Mouse (Mus musculus) C2C12 (cell line): ENCODE data around the gene Asb2. TPM values are rescaled to one million over a fixed set of nuclear protein-coding genes. Genes with fewer than 3 reads are reported as not detected.
A peak's percentile ranks its signal among the peaks of the same experiment; 100 is the strongest.

Source experiments
- H3K27me3 ChIP-seq: one replicate; pipeline ENCODE4 v1.6.1; 2011; ENCODE audit not compliant: control insufficient read depth, insufficient read depth, insufficient read length
- H3K36me3 ChIP-seq: one replicate; pipeline ENCODE4 v1.6.1; 2011; ENCODE audit not compliant: control insufficient read depth, insufficient read depth
- H3K4me3 ChIP-seq: one replicate; pipeline ENCODE4 v1.5.1; 2011; ENCODE audit warnings: mild to moderate bottlenecking, control low read depth; ENCODE audit not compliant: poor library complexity, insufficient read depth, severe bottlenecking
- H3K79me2 ChIP-seq: one replicate; pipeline ENCODE4 v1.6.1; 2011; ENCODE audit not compliant: control insufficient read depth, insufficient read depth
- H3K79me3 ChIP-seq: one replicate; pipeline ENCODE4 v1.6.1; 2011; ENCODE audit warnings: low read depth, control low read depth
- H3ac ChIP-seq: one replicate; pipeline ENCODE3; 2011; ENCODE audit warnings: low read depth; ENCODE audit not compliant: control insufficient read depth, insufficient read length
- CEBPB ChIP-seq: IDR thresholded peaks from one replicate; pipeline ENCODE4 v1.6.1; 2011; ENCODE audit warnings: low read depth, mild to moderate bottlenecking, control low read depth, moderate library complexity
- CTCF ChIP-seq: IDR thresholded peaks from one replicate; pipeline ENCODE4 v1.5.1; 2011; ENCODE audit not compliant: control insufficient read depth, insufficient read depth, insufficient read length
- FOSL1 ChIP-seq: IDR thresholded peaks from one replicate; pipeline ENCODE4 v1.8.0; 2011; ENCODE audit warnings: mild to moderate bottlenecking, low read length; ENCODE audit not compliant: poor library complexity, insufficient read depth, severe bottlenecking
- MAX ChIP-seq: IDR thresholded peaks from one replicate; pipeline ENCODE4 v1.6.1; 2011; ENCODE audit warnings: mild to moderate bottlenecking, control low read depth
- MYOD1 ChIP-seq: IDR thresholded peaks from one replicate; pipeline ENCODE4 v1.6.1; 2011; ENCODE audit warnings: low read depth; ENCODE audit not compliant: control insufficient read depth, insufficient read length
- MYOG ChIP-seq: IDR thresholded peaks from one replicate; pipeline ENCODE4 v1.6.1; 2011; ENCODE audit not compliant: control insufficient read depth, insufficient read length; ENCODE audit errors: extremely low read depth
- USF1 ChIP-seq: IDR thresholded peaks from one replicate; pipeline ENCODE4 v1.6.1; 2011; ENCODE audit warnings: low read depth, mild to moderate bottlenecking, control low read depth, moderate library complexity
- polyA plus RNA-seq: library from polyadenylated mRNA; unstranded; fragments of >200 nt; fragmentation: generic; extraction: Trizol; gene quantifications from one replicate; pipeline ENCODE4 v1.2.1, GENCODE M21; 2012; ENCODE audit warnings: missing spikeins

Gene Asb2
- polyA plus RNA-seq, 1 experiment = 0.97 TPM

DNA sequence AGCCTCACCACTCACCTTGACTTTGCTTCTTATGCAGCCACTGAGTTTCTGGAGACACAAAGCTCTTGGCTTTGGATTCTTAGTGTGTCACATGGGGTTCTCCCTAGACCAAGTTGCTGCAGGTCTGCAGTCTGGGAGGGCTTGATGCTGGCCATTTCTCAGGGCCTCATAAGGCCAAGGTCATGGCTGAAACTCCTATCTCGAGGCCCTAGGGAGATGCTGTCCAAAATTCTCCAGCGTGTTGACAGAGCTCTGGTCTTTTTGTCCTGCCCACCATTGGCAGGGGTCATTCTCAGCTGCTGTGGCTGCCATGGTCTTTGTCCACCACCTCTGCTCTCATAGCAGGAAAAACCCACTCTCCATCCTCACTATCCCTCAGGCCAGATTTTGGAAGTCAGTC lies 11.4 kb upstream of the Asb2 start:
- H3ac ChIP-seq = no peak overlapping the region
- H3K36me3 ChIP-seq = no peaks in the 10 kb centered on the region
- TF ChIP-seq CEBPB = no peak
- TF ChIP-seq CTCF = no peak
- H3K79me3 ChIP-seq = no peaks in the 10 kb centered on the region
- H3K79me2 ChIP-seq = no peaks in the 10 kb centered on the region
- H3K4me3 ChIP-seq = no peak overlapping the region
- peaks cover 5% of the 10 kb centered on the region for H3K27me3 ChIP-seq

- no peaks in the 10 kb centered on the region for H3K79me3 ChIP-seq
- H3K4me3 ChIP-seq = no peak overlapping the region
- TF ChIP-seq CEBPB = no peak
- no peak for TF ChIP-seq MYOG
- no peak for TF ChIP-seq FOSL1
- no peak for TF ChIP-seq MAX
- TF ChIP-seq CTCF = no peak
- TF ChIP-seq USF1 = no peak
- H3K79me2 ChIP-seq = no peaks in the 10 kb centered on the region
- H3K36me3 ChIP-seq = no peaks in the 10 kb centered on the region
- peaks cover 5% of the 10 kb centered on the region for H3K27me3 ChIP-seq
- H3ac ChIP-seq = no peak overlapping the region
These were observed 6.5 kb upstream of the Asb2 start for GRCm38 (mm10) chr12:103362336-103362735.

DNA sequence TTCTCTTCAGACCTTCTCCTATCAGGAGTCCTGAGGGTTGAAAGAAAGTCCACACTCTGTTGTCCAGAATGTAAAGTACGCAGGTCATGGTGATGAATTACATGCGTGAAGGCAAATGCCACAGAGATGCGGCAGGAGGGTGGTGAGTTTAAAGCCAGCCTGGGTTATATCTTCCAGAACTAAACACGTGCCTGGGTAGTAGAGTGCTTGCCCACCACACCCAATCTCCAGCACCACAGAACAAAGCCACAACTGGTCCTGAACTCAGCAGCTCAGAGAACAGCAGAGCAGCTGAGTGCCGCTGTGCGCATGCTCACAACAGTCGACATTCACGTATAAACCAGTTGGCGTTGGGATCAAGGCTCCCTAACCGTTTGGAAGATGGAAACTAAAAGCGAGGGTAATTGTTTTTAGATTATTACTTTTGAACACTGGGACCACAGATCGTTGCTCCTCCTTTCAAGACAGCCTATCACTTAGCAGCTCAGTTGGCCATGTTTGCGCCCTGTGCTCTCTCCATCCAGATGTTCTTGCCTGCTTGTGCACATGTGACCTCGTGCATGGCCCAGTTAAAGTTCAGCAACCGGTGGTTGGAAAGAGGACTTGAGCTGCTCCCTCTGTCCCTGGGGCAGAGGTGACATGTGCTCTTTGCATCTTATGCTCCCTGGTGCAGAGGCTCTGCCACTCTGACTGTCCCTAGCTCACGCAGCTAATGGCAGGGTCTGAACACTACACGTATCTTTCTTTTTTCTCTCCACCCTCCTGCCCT lies 5.9 kb upstream of the Asb2 start:
- no peak for TF ChIP-seq CEBPB
- no peak for TF ChIP-seq MAX
- no peak for TF ChIP-seq FOSL1
- no peak for TF ChIP-seq CTCF
- no peak for TF ChIP-seq MYOG
- Histone ChIP-seq H3K79me3 (no peaks in the 10 kb centered on the region), H3K4me3 (no peak overlapping the region), H3K79me2 (no peaks in the 10 kb centered on the region), H3K27me3 (peaks cover 5% of the 10 kb centered on the region), H3K36me3 (no peaks in the 10 kb centered on the region), H3ac (no peak overlapping the region)

DNA sequence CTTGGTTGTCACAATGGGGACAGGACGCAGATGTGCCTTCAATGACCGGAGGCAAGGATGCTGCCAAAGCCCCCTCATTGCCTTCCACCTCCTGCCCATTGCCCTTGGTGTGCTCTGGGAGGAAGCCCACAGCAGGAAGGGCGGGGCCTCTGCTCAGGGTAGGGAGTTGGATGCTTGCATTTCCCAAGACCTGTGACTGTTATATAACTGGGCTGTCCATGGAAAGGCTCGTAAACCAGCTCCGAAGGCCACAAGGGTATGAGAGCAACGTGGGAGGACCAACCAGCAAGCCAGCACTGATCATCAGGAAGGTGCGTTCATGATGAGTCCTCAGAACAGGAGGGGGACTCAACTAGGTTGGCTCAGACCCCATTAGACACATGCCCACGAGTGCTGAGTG lies 5.0 kb upstream of the Asb2 start:
- H3ac ChIP-seq = no peak overlapping the region
- no peaks in the 10 kb centered on the region for H3K27me3 ChIP-seq
- H3K79me3 ChIP-seq = no peaks in the 10 kb centered on the region
- TF ChIP-seq MYOD1 (no peak), USF1 (no peak), CTCF (no peak), MYOG (no peak), CEBPB (no peak), FOSL1 (no peak), MAX (no peak)
- no peaks in the 10 kb centered on the region for H3K36me3 ChIP-seq
- H3K4me3 ChIP-seq = no peak overlapping the region
- H3K79me2 ChIP-seq = no peaks in the 10 kb centered on the region

GRCm38 (mm10) chr12:103358951-103359801 lies 3.4 kb upstream of the Asb2 start:
- Histone ChIP-seq H3K4me3 (no peak overlapping the region), H3ac (no peak overlapping the region), H3K79me2 (no peaks in the 10 kb centered on the region), H3K27me3 (no peaks in the 10 kb centered on the region), H3K36me3 (no peaks in the 10 kb centered on the region), H3K79me3 (no peaks in the 10 kb centered on the region)
- TF ChIP-seq MAX = no peak
- peak; percentile 89 for TF ChIP-seq MYOD1

- no peak overlapping the region for H3K4me3 ChIP-seq
- H3K79me2 ChIP-seq = no peaks in the 10 kb centered on the region
- no peaks in the 10 kb centered on the region for H3K27me3 ChIP-seq
- no peak overlapping the region for H3ac ChIP-seq
- TF ChIP-seq FOSL1 (no peak), CTCF (no peak), CEBPB (no peak), MYOD1 (no peak), MYOG (no peak)
- no peaks in the 10 kb centered on the region for H3K79me3 ChIP-seq
- H3K36me3 ChIP-seq = no peaks in the 10 kb centered on the region
These were observed 2.4 kb upstream of the Asb2 start for GRCm38 (mm10) chr12:103358216-103358615.
